Mouse (Mus musculus): ENCODE data around the gene Nsd2. TPM values are rescaled to one million over a fixed set of nuclear protein-coding genes. Genes with fewer than 3 reads are reported as not detected.
A peak's percentile ranks its signal among the peaks of the same experiment; 100 is the strongest.

The Nsd2 gene
- polyA plus RNA-seq, 1 experiment from 2014 or later: 70.1 TPM

GRCm38 (mm10) chr5:33926170-33926569, 105.6 kb downstream of the Nsd2 start:
- no peaks in the 10 kb centered on the region; the same call in 1 of the 2 replicates for H3K9me3 ChIP-seq (ENCODE audit: low read depth, low read length)
- no peak for TF ChIP-seq CTCF (IDR thresholded peaks at IDR 0.05; ENCODE audit: low read depth)
- H3K4me2 ChIP-seq: no peak overlapping the region
- H3K27ac ChIP-seq (ENCODE audit: low read depth): no peak overlapping the region
- H3K9ac ChIP-seq: no peak overlapping the region
- H3K4me3 ChIP-seq (ENCODE audit: low read depth, low read length): no peak overlapping the region
- no peaks in the 10 kb centered on the region for H3K4me1 ChIP-seq (ENCODE audit: insufficient read depth)
- ATAC-seq (ENCODE audit: insufficient read depth): no peak
- peaks cover 34% of the 10 kb centered on the region for H3K36me3 ChIP-seq (ENCODE audit: insufficient read depth)
- no peak for DNase-seq
- H3K27me3 ChIP-seq (ENCODE audit: insufficient read depth, low read length): no peaks in the 10 kb centered on the region

- 81% methylated on average over 2 of the region's 2 CpGs for WGBS
- H3K4me1 ChIP-seq (ENCODE audit: insufficient read depth): peaks cover 10% of the 10 kb centered on the region
- no peak overlapping the region for H3K4me2 ChIP-seq
- H3K9ac ChIP-seq: no peak overlapping the region
- H3K4me3 ChIP-seq (ENCODE audit: low read depth, low read length): no peak overlapping the region
- H3K9me3 ChIP-seq (ENCODE audit: low read depth, low read length): no peaks in the 10 kb centered on the region; the same call in 1 of the 2 replicates
- H3K27ac ChIP-seq (ENCODE audit: low read depth): no peak overlapping the region
- H3K27me3 ChIP-seq (ENCODE audit: insufficient read depth, low read length): no peaks in the 10 kb centered on the region
- peaks cover 25% of the 10 kb centered on the region for H3K36me3 ChIP-seq (ENCODE audit: insufficient read depth)
- TF ChIP-seq CTCF (IDR thresholded peaks at IDR 0.05; ENCODE audit: low read depth): no peak
- ATAC-seq (ENCODE audit: insufficient read depth): no peak
- no peak for DNase-seq
These were observed 111.9 kb downstream of the Nsd2 start for GRCm38 (mm10) chr5:33932413-33932812.

- WGBS: 81% methylated on average over 2 of the region's 2 CpGs
- DNase-seq: no peak
- Histone ChIP-seq H3K36me3 (ENCODE audit: insufficient read depth) (peaks cover 18% of the 10 kb centered on the region), H3K27ac (ENCODE audit: low read depth) (no peak overlapping the region), H3K9ac (no peak overlapping the region), H3K27me3 (ENCODE audit: insufficient read depth, low read length) (no peaks in the 10 kb centered on the region), H3K4me3 (ENCODE audit: low read depth, low read length) (peak overlapping the region; percentile 89), H3K4me1 (ENCODE audit: insufficient read depth) (peaks cover 10% of the 10 kb centered on the region), H3K9me3 (ENCODE audit: low read depth, low read length) (no peaks in the 10 kb centered on the region; the same call in 1 of the 2 replicates), H3K4me2 (peak overlapping the region; percentile 87)
- TF ChIP-seq CTCF (IDR thresholded peaks at IDR 0.05; ENCODE audit: low read depth): no peak
- ATAC-seq (ENCODE audit: insufficient read depth): no peak
These were observed 113.6 kb downstream of the Nsd2 start for GRCm38 (mm10) chr5:33934081-33934480.

GRCm38 (mm10) chr5:33934877-33935276, 114.4 kb downstream of the Nsd2 start:
- ATAC-seq (ENCODE audit: insufficient read depth): no peak
- H3K36me3 ChIP-seq (ENCODE audit: insufficient read depth): peaks cover 12% of the 10 kb centered on the region
- H3K4me1 ChIP-seq (ENCODE audit: insufficient read depth): peaks cover 10% of the 10 kb centered on the region
- H3K9me3 ChIP-seq (ENCODE audit: low read depth, low read length): 0 out of 2 replicates have a peak, but pooled peaks cover under 1% of the 10 kb centered on the region
- no peak for DNase-seq
- no peak overlapping the region for H3K9ac ChIP-seq
- no peak for TF ChIP-seq CTCF (IDR thresholded peaks at IDR 0.05; ENCODE audit: low read depth)
- H3K4me2 ChIP-seq: peak overlapping the region; percentile 87
- WGBS: 69% methylated on average over 7 of the region's 7 CpGs
- no peak overlapping the region for H3K27ac ChIP-seq (ENCODE audit: low read depth)
- H3K27me3 ChIP-seq (ENCODE audit: insufficient read depth, low read length): no peaks in the 10 kb centered on the region
- H3K4me3 ChIP-seq (ENCODE audit: low read depth, low read length): peak overlapping the region; percentile 89

- ATAC-seq (ENCODE audit: insufficient read depth) (peak; percentile 62), DNase-seq (peak; percentile 69)
- peak overlapping the region; percentile 93 for H3K27ac ChIP-seq (ENCODE audit: low read depth)
- peaks cover 5% of the 10 kb centered on the region; the same call in 1 of the 2 replicates for H3K36me3 ChIP-seq (ENCODE audit: insufficient read depth)
- peaks cover 5% of the 10 kb centered on the region; the same call in 1 of the 2 replicates for H3K9me3 ChIP-seq (ENCODE audit: low read depth, low read length)
- H3K4me3 ChIP-seq (ENCODE audit: low read depth, low read length): peak overlapping the region; percentile 89
- TF ChIP-seq CTCF (IDR thresholded peaks at IDR 0.05; ENCODE audit: low read depth): peak; percentile 18; the same call in 1 of the 2 replicates
- peak overlapping the region; percentile 90 for H3K9ac ChIP-seq
- peak overlapping the region; percentile 87 for H3K4me2 ChIP-seq
- H3K27me3 ChIP-seq (ENCODE audit: insufficient read depth, low read length): no peaks in the 10 kb centered on the region
- H3K4me1 ChIP-seq (ENCODE audit: insufficient read depth): peaks cover 10% of the 10 kb centered on the region
- under 1% methylated on average over 39 of the region's 39 CpGs for WGBS
These were observed 115.2 kb downstream of the Nsd2 start for GRCm38 (mm10) chr5:33935700-33936111.

- Histone ChIP-seq H3K9me3 (ENCODE audit: low read depth, low read length) (peaks cover 5% of the 10 kb centered on the region; the same call in 1 of the 2 replicates), H3K4me1 (ENCODE audit: insufficient read depth) (peaks cover 10% of the 10 kb centered on the region), H3K27ac (ENCODE audit: low read depth) (peak within 1 kb of the TSS; percentile 93), H3K27me3 (ENCODE audit: insufficient read depth, low read length) (no peaks in the 10 kb centered on the region), H3K4me3 (ENCODE audit: low read depth, low read length) (peak within 1 kb of the TSS; percentile 89), H3K4me2 (peak within 1 kb of the TSS; percentile 87), H3K36me3 (ENCODE audit: insufficient read depth) (peaks cover 5% of the 10 kb centered on the region; the same call in 1 of the 2 replicates), H3K9ac (peak within 1 kb of the TSS; percentile 90)
- TF ChIP-seq CTCF (IDR thresholded peaks at IDR 0.05; ENCODE audit: low read depth): no peak; the same call in 1 of the 2 replicates
- WGBS: under 1% methylated on average over 61 of the region's 61 CpGs
- peak; percentile 98 for ATAC-seq (ENCODE audit: insufficient read depth)
- DNase-seq: peak; percentile 100
These were observed 115.7 kb downstream of the Nsd2 start, which contains the start of gene Nelfa for GRCm38 (mm10) chr5:33936120-33936707. Nelfa (minus strand) TSS chr5:33936413.

- Histone ChIP-seq H3K9ac (peak overlapping the region; percentile 90), H3K4me2 (peak overlapping the region; percentile 87), H3K36me3 (ENCODE audit: insufficient read depth) (peaks cover 5% of the 10 kb centered on the region; the same call in 1 of the 2 replicates), H3K9me3 (ENCODE audit: low read depth, low read length) (peaks cover 11% of the 10 kb centered on the region; the same call in 1 of the 2 replicates), H3K4me3 (ENCODE audit: low read depth, low read length) (peak overlapping the region; percentile 89), H3K27me3 (ENCODE audit: insufficient read depth, low read length) (no peaks in the 10 kb centered on the region), H3K4me1 (ENCODE audit: insufficient read depth) (peaks cover 10% of the 10 kb centered on the region), H3K27ac (ENCODE audit: low read depth) (no peak overlapping the region)
- ATAC-seq (ENCODE audit: insufficient read depth) (no peak), DNase-seq (no peak)
- no peak for TF ChIP-seq CTCF (IDR thresholded peaks at IDR 0.05; ENCODE audit: low read depth)
- WGBS: 100% methylated on average over 2 of the region's 2 CpGs
These were observed 116.7 kb downstream of the Nsd2 start for GRCm38 (mm10) chr5:33937230-33937629.

Data from lung, embryonic 14.5 days (tissue).